Mouse (Mus musculus): ENCODE results near the gene Nrp2.

Gene Nrp2

DNA sequence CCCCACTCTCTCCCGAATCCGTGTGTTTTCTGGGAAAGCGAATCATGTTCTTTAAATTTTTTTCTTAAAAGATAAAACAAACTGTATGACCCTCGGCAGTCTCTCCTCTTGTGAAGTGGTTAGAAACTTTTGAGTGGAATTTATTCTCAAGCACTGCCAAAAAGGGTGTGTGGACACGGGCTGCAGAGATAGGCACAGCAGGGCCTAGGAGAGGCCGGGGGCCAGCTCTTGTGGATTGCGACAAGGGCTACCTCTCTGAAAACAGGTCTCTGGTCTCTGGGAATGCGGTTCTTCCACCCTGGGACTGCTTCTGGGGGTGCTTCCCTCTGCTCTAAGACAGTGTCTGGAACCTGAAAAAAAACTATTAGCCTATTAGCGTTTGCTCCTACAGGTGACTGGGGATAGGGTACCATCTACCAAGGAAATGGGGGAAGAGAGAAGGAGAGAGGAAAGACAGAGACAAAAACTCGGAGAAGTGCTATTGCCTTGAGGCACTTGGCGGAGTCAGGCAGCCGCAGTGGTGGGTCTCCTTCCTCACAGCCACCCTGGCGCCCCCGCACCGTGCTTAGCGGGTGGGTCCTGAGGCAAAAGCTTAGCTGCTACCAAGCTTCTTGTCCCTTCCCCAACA is 1.9 kb downstream of the Nrp2 start:
- peak; percentile 52 for DNase-seq (ENCODE audit: low spot score)

DNA sequence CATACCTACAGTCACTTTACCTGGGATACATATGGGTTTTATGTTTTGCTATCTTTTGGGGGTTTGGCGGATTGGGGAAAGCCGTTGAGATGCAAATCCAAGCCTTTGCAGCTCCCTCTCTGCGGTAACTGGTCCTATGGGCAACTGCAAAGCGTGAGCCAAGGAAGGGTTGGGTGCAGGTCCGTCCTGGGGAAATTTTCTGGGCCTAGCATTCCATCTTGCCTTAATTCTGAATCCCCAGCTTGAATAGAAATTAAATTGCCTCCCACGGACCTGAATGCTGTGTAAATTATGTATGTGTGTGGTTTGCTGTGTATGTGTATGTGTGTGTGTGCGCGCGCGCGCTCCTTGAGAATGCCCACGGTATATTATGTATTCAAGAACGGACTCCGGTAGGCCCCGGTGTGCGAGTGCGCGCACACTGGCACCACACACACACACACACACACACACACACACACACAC is 2.5 kb downstream of the Nrp2 start:
- peak; percentile 49 for DNase-seq (ENCODE audit: low spot score)

DNA sequence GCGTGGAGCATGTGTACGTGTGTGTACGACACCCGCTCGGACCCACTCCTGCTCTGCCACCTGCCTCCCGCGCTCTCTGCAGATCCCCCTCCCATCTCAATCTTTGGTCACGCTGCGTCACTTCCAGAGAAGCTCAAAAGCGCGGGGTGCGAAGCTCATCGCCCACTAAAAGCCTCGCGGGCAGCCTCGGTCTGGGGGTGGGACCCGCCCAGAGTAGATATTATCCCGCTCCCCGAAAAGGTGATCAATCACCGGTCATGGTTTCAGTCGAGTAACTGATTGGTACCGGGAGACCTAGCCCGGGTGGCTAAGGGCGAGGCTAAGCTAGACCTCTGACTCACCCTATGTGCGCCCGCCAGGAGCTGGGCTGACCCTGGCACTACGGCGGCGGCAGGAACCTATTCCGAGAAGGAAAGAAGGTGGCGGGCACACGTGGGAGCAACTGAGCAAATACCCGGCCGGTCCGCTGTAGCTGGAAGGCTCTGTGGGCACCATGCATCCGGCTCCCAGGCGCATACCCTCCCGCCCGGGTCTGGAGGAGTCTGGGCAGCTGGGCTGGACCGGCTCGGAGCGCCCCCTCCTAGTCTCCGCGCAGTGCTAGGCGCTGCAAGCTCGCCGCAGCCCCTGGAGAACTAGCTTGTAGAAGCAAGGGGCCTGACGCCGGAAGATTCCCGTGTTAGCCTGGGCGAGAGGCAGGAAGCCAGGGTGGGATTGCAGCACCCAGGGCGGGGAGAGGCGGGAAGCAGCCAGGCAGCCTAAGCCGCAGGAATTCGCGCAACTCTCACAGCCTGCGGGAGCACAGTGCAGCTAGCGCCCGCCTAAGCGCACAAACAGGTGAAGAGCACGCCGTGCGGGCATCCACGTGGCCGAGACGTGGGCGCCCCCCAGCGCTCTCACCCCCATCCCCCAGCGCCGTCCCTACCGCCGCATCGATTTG is 3.3 kb downstream of the Nrp2 start:
- peak; percentile 80 for DNase-seq (ENCODE audit: low spot score)

DNA sequence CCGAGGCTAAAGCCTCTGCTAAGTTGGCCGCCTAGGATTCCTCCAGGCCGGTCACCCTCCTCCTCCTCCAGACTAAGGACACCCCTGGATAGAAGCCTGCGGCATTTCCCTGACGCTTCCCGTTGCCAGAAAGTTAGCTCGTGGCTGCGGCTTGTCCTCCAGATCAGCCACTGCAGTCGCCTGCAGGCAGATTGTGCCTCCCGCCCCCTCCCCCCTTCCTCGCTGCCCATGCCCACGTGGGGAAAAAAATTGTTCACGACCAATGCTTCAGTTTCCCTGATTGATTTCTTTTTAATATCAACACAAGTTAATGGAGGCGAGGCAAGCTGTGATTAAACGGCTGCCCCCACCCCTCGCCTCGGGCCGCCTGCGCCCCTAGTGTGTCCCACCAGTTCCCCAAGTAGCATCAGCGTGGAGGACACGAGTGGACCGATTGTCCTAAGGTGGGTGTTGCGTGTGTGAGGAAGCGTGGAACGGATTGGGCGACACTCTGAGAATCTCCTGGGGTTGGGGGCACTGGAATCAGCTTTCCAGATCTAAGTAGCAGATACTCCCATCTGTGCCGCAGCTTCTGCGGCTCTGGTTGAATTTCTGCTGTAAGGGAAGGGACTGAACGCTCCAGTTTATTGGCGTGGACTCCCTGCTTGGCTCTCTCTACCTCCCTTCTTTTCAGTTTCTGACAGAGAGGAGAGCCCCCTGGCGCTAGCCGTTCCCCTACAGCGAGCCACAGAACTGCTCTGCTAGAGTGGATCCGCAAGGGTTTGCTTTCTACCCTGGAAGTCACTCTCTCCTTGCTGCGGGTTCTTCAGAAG is 4.2 kb downstream of the Nrp2 start:
- DNase-seq (ENCODE audit: low spot score), result peak; percentile 79

DNA sequence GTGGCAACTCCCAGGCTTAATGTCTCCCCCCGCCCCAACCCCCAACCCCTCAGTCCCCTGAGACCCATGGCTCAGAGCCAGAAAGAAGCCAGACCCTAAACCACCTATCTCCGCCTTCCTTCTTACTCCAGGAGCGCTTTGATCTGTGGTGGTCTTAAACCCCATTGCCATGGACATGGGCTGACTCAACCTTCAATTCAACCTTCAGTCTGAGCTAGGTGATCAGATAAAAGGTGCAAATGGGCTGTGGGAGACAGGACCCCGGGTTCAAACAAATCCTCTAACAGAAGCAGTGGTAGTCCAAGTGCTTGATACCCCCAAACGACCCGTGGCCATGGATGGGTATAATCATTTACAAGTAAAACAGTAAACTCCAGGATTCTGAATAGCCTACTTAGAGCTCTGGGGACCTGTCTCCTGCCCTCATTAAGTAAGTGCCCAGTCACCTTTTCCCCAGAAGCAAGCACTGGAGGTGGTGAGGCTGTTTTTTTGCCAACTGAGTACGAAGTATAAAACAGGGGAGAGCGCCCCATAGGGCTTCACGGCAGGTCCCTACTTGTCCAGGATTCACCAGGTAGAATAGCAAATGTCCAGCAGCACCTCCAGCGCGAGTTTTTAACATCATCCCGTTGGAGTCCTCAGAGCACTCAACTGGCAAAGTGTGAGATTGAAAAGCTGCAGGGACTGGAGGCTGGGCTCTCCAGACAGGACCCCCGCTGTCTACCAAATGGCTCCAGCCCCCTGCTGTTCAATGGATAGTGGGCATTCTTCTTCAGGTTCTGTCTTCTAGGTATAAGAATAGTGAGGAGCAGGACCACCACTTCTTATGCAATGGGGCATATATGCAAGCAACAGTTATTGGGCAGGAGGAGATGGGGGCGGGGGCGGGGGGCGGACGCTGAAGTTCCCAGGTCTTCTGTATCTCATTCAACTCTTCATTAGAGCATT is 5.1 kb downstream of the Nrp2 start:
- no peak for DNase-seq (ENCODE audit: low spot score)

DNA sequence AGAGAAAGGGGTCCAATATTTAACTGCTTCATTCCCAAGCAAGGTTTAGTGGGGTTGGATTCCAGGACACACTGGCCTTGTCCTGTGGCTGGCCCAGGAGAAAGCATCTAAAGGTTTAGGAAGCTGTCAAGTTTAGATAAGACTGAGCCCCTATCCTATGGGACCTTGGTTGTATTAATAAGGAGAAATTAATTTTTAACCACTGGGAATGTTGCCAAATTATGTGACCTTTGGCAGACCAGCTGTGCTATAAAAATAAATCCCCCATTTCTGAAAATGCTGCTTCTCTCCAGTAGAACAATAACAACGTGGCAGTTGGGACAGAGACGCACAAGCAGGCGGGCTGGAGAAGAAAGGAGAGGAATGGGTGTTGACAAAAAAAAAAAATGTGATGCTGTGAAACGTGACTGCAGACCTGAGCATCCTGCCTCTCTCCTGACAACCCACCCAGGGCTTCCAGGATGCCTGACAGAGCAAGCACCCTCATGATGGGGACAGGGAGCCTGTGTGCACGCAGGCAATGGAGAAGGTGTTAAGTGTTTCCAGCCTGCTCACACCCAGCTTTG is 6.8 kb downstream of the Nrp2 start:
- no peak for DNase-seq (ENCODE audit: low spot score)

DNA sequence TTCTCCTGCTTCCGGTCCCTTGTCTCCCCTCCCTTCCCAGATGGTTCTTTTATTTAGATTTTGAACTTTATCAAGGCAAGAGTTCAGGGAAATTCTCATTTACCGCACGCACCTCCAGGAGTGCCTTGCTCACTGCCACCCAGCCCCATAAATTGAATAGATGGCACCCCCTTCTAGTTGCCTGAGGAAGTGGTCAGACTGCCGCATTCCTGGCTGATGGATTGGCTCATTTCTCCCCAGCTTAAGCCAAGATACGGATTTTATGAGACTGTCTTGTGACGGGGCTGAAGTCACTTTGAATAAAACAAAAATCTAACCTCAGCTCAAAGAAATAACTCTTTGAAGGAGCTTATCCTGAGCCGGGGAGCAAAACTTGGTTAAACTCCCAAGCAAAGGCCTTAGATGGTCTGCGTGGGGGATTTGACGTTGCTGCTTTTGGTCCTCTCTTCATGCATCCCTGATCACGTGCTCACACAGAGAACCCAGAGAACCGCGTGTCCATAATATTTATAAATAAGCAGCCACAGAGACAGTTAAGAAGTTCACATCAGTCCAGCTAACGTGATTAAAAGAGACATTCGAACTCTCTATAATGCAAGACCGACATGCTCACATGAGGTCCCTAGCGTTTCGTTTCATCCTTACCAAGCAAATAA is 10.1 kb downstream of the Nrp2 start:
- no peak for DNase-seq (ENCODE audit: low spot score)

DNA sequence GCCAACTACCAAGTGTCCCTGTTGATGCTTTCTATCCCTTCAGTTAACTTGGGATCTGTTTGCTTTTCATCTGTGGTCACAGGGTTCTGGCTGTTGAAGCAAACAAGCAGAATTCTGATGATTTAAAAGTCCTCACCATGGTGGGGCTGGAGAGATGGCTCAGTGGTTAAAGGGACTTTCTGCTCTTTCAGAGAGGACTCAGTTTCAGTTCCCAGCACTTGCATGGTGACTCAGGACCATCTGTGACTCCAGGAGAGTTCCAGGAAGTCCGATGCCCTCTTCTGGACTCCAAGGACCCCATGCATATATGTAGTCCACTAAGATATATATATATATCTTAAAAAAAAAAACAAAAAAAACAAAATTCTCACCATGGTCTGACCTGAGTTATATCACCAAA is 11.9 kb downstream of the Nrp2 start:
- no peak for DNase-seq (ENCODE audit: low spot score)

DNA sequence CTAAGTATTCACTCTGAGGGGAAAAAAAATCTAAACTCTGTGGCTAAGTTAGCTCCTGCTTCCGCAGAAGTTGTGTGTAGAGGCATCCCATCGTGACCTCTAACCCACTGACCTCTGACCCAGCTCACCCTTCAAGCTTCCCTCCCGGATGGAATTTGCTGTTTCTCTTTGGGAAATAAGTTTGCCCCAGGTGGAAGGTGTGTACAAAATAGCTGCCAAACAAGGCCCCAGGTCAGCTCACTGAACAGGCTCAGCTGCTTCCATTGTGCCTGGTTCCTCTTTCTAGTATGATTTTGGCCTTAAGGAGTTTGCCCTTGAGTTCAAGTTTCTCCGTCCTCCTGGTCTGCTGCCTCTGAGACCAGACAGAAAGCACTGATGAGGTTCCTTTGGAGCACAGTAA is 12.6 kb downstream of the Nrp2 start:
- DNase-seq (ENCODE audit: low spot score), result no peak

DNA sequence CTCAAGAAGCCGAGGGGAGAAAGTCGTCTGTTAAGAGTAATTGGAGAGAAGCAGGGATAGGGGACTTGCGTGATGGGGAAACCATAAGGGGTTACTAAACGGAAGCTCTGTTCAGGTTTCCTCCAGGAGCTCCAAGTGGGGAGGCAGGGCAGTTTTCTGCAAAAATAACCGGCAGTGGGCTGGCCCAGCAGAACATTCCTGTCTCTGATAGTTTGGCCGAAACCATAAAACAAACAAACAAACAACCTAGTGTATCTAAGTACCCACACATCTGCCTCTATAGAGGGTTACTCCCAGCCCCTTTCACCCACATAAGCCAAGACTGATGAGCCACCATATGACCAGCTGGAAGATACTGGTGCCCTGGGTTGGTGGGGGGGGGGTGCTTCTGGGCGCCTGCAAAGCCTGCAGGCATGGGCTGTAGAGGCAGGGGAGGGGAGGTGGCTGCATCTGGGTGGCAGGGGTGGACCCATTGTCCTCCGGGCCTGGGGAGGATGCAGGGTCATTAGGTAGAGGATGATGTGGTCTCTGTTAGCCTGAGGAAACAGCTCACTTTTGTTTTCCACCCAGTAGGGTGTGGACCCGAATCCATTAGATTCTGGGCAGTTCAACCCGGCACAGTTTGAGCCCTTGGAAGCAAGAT is 13.9 kb downstream of the Nrp2 start:
- peak; percentile 24 for DNase-seq (ENCODE audit: low spot score)

DNA sequence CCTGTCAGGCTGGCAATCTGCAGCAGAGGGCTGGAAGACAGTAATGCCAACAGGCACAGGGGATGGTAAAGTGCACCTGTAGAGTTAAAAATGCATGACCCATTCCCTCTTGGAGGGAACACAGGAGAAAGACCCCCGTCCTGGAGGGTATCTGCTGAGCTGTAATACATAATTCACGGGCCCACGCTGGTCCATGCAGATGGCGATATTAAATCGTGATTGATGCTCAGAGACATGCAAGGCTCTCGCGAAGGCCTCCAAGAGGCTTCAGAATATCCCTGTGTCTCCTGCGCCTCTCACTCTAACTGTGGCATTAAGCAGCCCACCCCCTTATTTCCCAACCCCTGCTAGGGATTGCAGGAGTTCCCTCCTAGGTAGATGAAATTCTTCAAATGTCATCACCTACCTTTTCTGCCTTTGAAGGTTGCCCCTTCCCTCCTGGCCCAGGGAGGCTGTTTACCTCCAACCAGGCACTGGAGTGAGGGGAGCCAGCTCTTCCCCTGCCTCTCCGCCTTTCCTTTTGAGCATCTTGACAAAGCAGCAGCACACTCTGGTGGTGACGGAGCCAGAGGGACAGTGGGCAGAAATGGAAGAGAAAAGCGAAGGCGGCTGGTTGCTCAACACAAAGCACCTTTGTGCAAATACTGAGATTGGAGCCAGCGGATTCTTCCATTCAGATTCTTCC is 14.6 kb downstream of the Nrp2 start:
- peak; percentile 74 for DNase-seq (ENCODE audit: low spot score)

DNA sequence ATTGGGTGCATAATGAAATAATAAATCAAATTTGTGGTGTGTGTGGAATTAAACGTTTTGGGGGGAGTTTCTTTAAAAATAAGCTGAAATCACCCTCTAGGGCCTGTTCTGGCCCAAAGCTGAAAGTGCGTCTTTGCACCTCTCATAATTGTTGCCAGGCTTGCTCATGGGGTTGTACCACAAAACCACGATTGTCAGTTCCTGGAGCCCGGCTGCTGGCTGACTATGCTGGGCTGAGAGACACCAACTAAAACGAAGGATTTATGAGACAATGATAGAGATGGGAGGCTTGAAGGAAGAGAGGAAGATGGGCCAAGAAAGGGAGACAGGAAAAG is 15.1 kb downstream of the Nrp2 start:
- DNase-seq (ENCODE audit: low spot score), result no peak

DNA sequence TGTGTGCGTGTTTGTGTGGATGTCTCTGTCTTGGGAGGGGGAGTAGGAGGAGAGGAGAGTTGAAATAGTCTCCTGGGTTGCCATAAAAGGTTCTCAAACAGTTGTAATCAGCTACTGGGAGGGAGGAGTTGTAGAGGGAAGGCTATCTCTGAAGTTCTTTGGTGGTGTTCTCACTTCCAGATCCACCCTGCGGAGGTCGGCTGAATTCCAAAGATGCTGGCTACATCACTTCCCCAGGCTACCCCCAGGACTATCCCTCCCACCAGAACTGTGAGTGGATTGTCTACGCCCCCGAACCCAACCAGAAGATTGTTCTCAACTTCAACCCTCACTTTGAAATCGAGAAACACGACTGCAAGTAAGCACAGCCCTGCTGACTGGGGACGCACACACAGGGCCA is 15.7 kb downstream of the Nrp2 start:
- DNase-seq (ENCODE audit: low spot score), result no peak

DNA sequence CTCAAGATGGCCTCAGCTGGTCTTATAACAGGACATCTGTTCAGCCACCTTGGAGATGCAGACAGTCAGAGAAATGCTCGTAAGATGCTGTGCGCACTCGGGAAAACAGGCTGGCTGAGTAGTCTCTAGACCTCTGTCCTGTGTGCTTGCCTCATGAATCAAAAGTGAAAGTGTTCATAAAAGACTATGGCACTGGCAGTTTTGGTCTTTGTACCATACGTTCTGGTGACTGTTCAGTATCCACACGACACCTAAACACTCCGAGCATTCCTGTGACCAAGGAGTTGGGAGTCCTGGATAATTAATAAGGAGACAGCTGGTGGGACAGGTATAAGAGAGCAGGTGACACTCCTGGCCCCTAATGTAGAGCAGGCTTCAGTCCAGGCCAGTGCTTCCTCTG is 16.7 kb downstream of the Nrp2 start:
- DNase-seq (ENCODE audit: low spot score), result no peak

DNA sequence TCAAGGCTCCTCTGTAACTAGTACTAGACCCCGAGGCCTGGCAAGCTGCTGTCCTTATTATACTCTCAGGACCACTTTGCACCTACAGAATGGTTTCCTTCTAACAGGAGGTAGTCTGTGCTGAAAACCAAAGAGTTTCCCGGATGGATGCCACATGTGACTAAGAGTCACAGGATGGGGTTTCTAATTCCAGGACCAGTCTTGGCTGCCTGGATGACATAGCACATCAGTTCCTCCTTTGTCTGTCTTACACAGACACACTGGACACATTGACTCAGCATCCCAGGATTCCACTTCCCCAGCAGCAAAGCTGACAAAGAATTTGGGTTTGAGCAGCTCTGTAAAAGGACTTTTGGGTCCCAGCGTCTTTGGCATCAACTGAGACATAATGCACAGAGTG is 17.1 kb downstream of the Nrp2 start:
- no peak for DNase-seq (ENCODE audit: low spot score)

DNA sequence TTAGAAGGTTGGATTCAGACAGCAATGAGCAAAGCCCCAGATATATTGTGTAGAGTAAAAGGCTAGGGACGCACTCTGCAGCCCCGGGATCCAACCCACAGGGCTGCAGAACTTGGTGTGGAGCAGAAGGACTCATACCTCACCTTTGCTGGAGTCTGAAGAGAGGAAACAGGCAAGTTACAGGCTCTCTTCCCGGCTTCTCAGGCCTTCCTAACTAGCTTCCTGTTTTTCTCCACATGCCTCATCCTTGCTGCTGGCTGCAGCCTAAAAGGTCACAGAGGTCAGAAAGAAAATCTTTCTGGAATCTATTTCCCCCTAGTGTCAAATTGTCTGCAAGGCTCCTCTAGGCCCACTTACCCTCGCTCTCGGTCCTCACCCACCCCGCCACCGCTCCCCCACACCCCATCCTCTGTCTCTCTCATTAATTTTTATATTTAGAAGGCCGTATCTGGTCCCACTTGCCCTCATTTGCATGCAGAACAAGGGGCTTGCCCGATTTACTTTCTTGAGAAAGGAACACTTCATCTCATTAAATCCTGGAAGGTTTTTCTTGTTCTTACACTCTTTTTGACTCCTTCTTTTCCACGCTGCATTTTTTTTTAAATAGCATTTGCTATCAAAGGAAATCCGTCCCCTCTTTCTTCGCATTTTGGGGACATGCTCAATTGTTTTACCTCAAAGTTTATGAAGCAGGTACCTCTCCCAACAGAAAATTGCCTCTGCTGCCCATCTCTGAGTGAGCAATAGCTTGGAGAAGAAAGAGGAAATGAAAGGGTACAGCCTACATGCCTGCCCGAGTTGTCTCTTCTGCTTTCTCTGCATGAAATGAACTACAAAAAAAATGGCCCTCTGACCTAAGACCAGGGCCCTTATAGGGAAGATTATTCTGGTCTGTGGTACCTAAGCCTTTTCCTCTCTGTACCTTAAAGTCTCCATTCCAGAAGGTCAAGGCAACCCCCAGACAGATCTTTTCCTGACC is 17.9 kb downstream of the Nrp2 start:
- DNase-seq (ENCODE audit: low spot score), result peak; percentile 53

DNA sequence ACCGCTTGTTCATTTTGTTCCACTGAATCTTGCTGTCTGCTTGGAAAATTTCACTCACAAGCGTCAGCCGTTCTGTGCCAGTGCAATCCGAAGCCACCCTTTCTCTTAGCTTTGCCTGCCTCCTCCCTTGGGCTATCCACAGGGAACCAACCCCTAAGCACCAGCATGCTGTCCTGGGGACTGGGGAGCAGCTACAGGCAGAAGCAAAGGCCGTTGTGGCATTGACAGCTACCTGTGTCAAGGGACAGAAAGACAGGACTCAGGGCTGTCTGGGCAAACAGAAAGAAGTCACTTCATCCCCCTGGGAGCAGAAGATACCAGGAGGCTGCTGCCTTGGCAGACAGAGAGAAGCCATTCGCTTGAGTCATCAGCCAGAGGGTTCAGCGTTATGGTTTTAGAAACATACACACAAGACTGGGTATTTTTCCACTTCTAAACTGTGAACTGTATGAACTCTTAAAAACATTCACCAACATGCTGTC is 18.7 kb downstream of the Nrp2 start:
- no peak for DNase-seq (ENCODE audit: low spot score)

DNA sequence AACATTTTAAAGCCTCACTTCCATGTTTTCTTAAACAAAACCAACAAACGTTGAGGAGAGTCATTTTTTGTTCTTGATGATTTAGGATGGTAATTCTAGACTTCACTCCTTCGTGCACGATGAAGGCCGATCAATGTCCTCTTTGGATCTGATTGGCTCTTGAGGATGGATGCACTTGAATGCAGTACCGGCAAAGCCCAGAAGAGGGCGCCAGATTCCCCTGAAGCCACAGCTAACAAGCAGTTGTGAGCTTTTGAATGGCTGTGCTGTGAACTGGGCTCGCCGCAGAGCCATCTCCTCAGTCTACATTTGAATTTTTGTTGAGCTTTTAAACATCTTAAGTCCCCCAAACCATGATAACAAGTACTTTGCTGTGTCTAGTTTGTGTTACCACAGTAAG is 19.4 kb downstream of the Nrp2 start:
- peak; percentile 61 for DNase-seq (ENCODE audit: low spot score)
